Mouse (Mus musculus): ENCODE data around the gene Deup1.

DNA sequence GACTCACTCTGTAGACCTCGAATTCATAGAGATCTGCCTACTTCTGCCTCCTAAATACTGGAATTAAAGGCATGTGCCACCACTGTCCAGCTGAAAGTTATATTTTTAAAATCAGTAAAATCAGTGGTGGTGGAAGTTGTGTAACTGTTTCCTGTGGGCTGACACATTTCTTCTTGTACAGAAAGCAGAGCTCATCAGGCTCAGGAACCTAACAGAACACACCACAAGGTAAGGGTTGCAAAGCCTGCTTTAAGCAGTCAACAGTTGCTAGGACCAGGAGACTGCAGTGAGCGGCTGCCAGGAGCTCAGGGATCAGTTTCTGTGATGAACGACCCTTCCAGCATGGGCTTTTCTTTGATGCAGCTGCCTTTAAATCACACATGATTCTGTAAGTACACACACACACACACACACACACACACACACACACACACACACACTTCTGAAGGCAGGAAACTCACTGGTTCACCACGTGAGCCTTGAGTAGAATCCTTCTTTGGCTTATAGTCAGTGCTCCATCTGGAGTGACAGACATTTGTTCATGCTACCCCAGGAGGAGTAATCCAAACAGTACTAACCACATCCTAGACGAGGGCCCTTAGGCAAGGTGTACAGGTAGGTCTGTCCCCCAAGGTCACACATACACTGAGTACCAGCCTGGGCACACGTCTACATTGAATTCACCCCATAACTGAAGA lies 40.4 kb downstream of the Deup1 start:
- TF ChIP-seq GATA1 (IDR thresholded peaks at IDR 0.05; ENCODE audit: low read length) (no peak), TAL1 (IDR thresholded peaks at IDR 0.05; ENCODE audit: low read length) (no peak)
